28 mouse cellular contexts compared by ENCODE assay signal in the genomic region with DNA sequence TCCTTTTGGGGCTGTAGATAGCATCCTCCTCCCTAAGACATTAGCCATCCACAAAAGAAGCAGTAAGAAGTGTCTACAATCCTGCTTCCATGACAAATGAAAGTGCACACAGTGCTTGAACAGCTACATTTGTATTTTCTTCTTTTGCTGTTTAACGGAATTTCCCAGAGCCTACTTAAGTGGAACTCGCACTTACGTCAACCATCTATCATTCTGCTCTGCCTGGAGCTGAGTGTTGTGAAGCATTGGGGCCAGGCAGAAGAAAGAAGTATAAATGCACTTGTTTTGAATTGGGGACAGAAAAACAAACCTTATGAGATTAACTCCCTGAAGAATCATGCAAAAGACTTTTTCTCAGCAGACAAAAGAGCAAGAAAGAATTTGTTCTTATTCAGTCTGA.
"Had no signal": no experiment of that assay in that cellular context is flagged by ENCODE, and none has a peak within 500 bp of the region (broad histone marks: within the 10 kb centered on the region; RNA-seq: fewer than 3 reads in every experiment).

No protein-coding gene starts in this region.

- DNase-seq: cerebellum, adult 8-10 months; cerebellum, adult 9-10 months; cerebellum, adult 9-11 months; cerebellum, postnatal 10 days; cerebellum, postnatal 14 days; cerebellum, postnatal 25 days; cerebellum, postnatal 36 days; embryo, embryonic 11 days; forebrain, postnatal 0 days; gastrocnemius, adult 2 months; gastrocnemius, postnatal 10 days; gastrocnemius, postnatal 14 days; gastrocnemius, postnatal 25 days; gastrocnemius, postnatal 36 days; heart, adult 11 months; heart, adult 18-20 months; heart, adult 2 months had no signal

- ATAC-seq: forebrain, embryonic 13.5 days; forebrain, embryonic 14.5 days; forebrain, embryonic 15.5 days; forebrain, embryonic 16.5 days; forebrain, postnatal 0 days had no signal

- H3K4me1 ChIP-seq: embryonic facial prominence, embryonic 12.5 days; embryonic facial prominence, embryonic 15.5 days had no signal

- H3K27me3 ChIP-seq: embryonic facial prominence, embryonic 12.5 days; embryonic facial prominence, embryonic 13.5 days; embryonic facial prominence, embryonic 15.5 days; forebrain, embryonic 12.5 days; forebrain, embryonic 13.5 days; forebrain, embryonic 15.5 days had no signal

- H3K4me2 ChIP-seq: embryonic facial prominence, embryonic 12.5 days; embryonic facial prominence, embryonic 13.5 days; embryonic facial prominence, embryonic 15.5 days; forebrain, embryonic 12.5 days; forebrain, embryonic 13.5 days; forebrain, embryonic 15.5 days had no signal

- H3K27ac ChIP-seq: embryonic facial prominence, embryonic 10.5 days; embryonic facial prominence, embryonic 12.5 days; embryonic facial prominence, embryonic 13.5 days; embryonic facial prominence, embryonic 15.5 days; forebrain, embryonic 10.5 days; forebrain, embryonic 12.5 days; forebrain, embryonic 13.5 days; forebrain, embryonic 15.5 days; gastrocnemius, adult 2 months; heart, adult 2 months had no signal

- H3K36me3 ChIP-seq: embryonic facial prominence, embryonic 10.5 days; embryonic facial prominence, embryonic 12.5 days; embryonic facial prominence, embryonic 13.5 days; embryonic facial prominence, embryonic 15.5 days; forebrain, embryonic 10.5 days; forebrain, embryonic 12.5 days; forebrain, embryonic 15.5 days had no signal

- H3K4me3 ChIP-seq: embryonic facial prominence, embryonic 10.5 days; embryonic facial prominence, embryonic 12.5 days; embryonic facial prominence, embryonic 13.5 days; embryonic facial prominence, embryonic 15.5 days; erythroblast, embryonic 14.5 days; forebrain, embryonic 10.5 days; forebrain, embryonic 12.5 days; forebrain, embryonic 13.5 days; forebrain, embryonic 15.5 days; gastrocnemius, adult 2 months; heart, adult 2 months had no signal

- H3K9ac ChIP-seq: embryonic facial prominence, embryonic 12.5 days; embryonic facial prominence, embryonic 13.5 days; embryonic facial prominence, embryonic 15.5 days; forebrain, embryonic 12.5 days; forebrain, embryonic 13.5 days; forebrain, embryonic 15.5 days; forebrain, postnatal 0 days had no signal

- H3K9me3 ChIP-seq: embryonic facial prominence, embryonic 10.5 days; embryonic facial prominence, embryonic 13.5 days; embryonic facial prominence, embryonic 15.5 days; forebrain, embryonic 10.5 days; forebrain, embryonic 12.5 days; forebrain, embryonic 13.5 days; forebrain, embryonic 15.5 days had no signal
